Mouse (Mus musculus) olfactory bulb, adult 2 months (tissue): ENCODE measurements at regions not wholly inside any gene's neighbourhood (a gene's known extent, or its start where the extent isn't known, plus 50 kb on each side); places are given as distances from the start of the nearest gene placed in this dataset.

Experiments
- CTCF ChIP-seq: fragments of 200-500 bp; IDR thresholded peaks from 2 replicates; pipeline ENCODE4 v1.5.1; 2012; ENCODE audit warnings: low read depth, mild to moderate bottlenecking, low read length, moderate library complexity; ENCODE audit not compliant: insufficient read depth
- POLR2A ChIP-seq: fragments of 200-500 bp; IDR thresholded peaks from 2 replicates; pipeline ENCODE4 v1.6.1; 2012; ENCODE audit warnings: mild to moderate bottlenecking, low read depth, low read length, moderate library complexity; ENCODE audit not compliant: insufficient read depth

DNA sequence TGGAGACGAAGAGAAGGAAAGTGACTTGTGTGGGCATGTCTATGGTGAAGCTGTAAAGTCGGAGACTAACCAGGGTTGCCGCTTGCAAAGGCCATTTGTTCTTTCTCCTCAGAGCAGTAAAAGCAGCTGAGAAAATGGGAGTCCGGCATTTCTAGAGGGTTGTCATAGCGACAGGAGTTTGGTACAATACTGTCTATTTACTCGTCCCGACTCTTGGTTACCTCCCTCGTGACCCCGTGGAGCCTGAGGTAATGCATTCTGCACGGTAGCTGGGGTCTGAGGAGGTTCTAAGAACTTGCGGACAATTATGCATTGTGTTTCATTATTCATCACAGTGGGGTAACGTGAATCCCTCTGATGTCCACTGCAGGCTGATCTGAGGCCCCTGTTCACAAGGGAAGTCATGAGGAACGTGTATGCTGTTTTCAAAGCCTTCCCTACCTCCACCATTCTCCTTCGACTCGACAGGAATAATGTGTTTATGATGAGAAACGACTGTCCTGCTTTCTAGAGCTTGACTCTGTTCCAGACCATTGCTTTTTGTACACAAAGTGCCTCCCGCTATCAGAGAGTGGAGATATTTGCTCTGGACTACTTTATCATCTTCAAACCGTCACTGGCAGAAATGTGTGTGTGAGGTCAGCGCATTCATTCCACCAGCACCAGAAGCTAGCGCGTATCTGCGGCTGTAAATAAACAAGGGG is 55.1 kb upstream of the Ednrb start:
- TF ChIP-seq CTCF (no peak), POLR2A (no peak)
